Mouse (Mus musculus) layer of hippocampus, adult 8-10 months (tissue): ENCODE results near the gene Ltbp4. TPM values are rescaled to one million over a fixed set of nuclear protein-coding genes. Genes with fewer than 3 reads are reported as not detected.

Experiments used
- DNase-seq, 2 experiments: peaks; one replicate each; pipeline ENCODE4 v3.0.0; 2022; ENCODE audit warnings: low spot score in 2 of 2
- total RNA-seq, 4 experiments: library from RNA; stranded (reverse); gene quantifications; 2 replicates each; pipeline ENCODE4 v1.2.4; 2022

The Ltbp4 gene
- 10 to 100 TPM; 48.5 to 59.4 (median 57.9) TPM for total RNA-seq

DNA sequence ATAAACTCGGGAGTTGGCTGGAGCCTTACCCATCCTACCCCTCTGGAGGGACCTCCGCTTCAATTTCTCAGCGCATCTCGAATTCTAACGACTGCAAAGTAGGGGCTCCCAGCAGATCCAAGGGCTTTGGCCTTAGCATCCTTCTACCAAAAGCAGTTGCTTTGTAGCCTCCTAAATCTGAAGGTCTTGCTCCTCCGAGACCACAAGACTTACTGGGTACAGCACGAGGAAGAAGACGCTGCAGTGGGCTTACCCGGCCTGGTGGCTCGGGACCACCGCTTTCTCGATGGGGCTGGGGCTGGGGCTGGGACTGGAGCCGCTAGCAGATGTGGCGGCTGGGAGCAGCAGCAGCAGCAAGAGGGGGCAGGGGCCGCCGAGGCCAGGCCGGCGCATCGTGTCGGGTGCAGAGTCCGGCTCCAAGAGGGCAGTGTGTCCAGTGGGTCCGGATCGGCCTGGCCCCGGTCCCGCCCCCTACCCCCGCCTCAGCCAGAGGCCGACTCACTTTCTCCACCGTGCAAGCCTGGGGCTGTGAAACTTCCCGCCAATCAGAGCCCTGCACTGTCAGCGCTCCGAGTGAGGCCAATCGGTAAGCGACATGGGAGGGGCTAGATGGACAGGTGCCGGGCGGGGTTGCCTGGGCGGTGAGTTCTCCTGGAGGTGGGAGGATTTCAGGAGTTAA lies at the start of gene Ltbp4:
TSS of gene Ltbp4 (minus strand) at position 518 of the 679 bp plus-strand sequence.
- DNase-seq: no peak

DNA sequence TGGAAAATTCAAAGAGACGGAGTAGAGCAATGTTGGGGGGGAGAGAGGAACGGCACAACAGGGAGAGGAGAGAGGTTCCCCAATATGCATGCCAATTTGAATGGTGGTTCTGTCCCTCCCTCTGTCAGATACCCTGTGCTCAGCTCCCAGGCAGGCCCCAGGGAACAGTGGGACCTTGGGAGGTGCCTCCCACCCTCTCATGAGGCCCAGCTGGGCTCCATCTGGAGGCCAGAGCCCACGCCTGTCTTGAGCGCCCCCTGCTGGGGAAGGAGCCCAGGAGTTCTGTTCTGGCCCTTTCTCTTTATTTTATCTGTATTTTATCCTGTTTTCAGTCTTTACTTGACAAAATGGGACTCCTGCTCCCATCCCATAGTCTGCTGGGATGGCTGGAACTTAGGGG lies 47.2 kb upstream of the Ltbp4 start:
- DNase-seq: no peak

DNA sequence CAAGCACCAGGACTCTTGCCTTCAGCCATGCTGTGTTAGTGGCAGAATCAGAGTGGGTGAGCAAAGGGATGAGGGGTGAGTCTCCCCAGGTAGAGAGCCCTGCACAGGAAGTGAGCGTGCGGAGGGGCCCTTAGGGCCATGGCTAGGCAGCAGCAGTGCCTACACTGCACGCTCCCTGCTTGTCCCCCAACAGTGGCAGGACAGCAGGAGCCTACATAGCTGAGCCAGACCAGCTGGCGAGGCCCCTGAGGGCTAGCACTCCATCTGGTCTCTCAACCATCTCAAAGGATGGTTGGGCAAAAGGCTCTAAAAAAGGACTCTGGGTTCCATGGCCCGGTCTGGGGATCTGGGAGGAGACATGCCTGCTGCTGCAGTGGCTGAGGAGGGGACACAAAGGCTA lies 46.6 kb upstream of the Ltbp4 start:
- DNase-seq: no peak

DNA sequence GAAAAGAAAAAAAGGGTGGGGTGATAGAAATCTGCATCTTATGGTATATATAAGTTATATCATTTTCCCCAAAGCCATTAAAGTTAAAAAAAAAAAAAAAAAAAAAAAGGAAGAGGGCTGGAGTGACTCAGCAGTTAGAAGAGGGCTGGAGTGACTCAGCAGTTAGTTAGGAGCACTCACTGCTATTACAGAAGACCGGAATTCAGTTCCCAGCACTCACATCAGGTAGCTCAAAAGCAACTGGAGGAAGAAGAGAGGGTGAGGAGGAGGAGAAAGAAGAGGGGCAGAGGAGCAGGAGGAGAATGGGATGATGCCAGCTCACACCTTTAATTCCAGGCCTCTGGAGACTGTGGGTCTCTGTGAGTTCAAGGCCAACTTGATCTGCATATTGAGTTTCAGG lies 45.7 kb upstream of the Ltbp4 start:
- DNase-seq: no peak

DNA sequence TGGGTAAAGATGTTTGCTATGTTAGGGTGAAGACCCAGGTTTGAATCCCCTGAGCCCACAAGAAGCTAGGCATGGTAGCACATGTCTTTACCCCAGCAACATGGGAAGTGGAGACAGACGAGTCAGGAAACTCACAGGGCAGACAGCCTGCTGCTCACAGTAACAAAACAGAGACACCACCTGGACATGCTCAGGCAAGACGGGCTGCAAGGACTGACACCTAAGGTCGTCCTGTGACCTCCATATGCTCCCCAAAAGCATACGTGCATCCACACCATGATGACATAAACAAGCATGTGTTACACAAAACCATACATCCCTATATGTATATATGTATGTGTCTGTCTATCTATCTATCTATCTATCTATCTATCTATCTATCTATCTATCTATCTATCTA lies 44.1 kb upstream of the Ltbp4 start:
- DNase-seq: no peak

DNA sequence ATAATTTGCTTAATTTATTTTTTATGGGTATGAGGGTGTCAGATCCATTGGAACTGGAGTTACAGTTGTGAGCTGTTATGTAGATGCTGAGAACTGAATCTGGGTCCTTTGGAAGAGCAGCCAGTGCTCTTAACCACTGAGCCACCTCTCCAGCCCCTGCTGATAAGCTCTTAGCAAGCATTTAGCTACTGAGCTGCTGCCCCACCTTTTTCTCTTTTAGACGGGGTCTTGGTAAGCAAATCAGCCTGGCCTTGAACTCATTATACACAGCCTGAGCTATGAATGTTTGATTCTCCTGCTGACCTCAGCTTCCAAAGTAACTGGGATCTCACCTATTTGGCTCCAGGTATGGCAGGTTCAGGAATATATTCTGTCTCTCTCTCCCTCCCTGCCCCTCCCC lies 43.5 kb upstream of the Ltbp4 start:
- DNase-seq: no peak

DNA sequence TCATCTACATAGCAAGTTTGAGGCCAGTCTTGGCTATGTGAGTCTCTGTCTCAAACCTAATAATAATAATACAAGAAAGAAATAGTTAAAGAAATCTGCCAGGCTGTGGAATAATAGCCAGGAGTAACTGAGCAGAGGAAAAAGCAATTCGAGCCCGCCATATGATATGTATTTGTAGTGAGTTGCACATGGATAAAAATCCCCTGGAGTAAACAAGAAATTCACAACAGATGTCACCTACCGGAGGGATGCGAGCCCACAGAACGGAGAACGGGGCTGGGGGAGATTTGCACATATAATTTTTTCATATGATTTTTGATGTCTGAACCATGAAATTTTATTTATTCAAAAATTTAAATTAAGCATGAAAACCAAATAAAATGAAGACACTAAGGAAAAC lies 42.3 kb upstream of the Ltbp4 start:
- DNase-seq: no peak

DNA sequence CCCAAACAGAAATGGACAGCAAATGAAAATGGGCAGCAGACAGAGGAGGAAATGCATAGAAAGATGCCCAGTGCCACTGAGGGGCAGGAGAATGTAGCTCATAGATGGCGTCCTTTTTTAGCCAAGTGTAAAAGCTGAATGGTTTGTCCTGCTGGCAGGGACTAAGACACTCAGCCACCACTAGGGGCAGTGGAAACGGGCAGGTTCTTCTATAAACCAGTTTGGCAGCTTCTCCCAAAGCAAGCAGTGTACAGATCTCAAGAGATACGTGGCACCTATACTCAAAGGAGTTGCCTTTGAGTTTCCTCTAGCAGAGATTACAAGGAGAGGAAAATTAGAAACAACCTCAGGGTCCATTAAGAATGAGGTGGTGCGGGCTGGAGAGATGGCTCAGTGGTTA lies 40.9 kb upstream of the Ltbp4 start:
- no peak for DNase-seq

DNA sequence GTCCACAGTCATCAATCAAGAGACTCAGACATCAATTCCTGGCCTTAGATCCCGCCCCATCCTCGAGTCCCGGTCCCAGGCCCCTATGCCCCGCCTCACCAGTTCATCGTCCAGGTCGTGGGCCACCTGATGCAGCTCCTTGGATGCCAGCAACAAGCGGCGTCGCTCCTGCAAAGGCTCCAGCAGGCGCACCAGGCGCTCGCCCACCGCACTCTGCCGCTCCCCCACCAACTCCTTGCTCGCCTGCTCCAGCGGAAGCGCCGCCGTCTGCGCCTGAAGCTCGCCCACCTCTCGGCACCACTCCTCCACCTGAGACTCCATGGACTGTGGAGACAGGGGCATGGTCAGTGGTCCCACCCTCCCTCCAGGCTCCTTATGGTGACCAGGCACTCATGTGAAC lies 37.8 kb upstream of the Ltbp4 start:
- DNase-seq: no peak

DNA sequence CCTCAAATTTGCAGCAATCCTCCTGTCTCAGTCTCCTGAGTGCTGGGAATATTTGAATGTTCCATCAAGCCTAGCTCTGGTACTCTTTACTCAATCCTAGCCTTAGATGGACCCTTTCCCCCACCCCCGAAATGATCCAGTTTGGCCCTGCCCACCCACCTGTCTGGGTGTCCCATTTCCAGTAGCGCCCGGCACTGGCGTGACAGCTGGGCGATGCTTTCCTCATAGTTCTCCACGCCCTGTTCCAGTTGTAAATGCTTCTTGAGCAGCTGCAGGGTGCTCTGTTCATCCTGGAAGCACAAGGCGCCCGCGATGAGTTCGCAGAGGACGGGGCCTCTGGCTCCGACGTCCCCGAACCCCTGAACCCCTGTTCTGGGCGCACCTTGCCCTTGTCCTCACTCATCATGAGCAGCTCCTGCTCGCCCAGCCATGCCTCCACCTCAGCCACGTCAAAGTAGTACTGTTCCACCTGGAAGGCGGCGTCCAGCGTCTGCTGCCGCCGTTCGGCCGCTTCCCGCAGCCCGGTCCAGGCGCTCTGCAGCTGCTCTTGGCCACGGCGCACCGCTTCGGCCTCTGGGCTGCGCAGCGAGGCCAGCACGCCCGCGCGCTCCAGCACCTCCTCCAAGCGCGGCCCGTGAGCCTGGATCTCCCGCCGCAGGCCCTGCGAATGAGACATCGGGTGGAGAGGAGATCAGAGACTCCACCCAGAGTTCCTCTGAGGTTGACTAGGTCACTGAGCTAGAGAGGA lies 34.4 kb upstream of the Ltbp4 start:
- DNase-seq: no peak

DNA sequence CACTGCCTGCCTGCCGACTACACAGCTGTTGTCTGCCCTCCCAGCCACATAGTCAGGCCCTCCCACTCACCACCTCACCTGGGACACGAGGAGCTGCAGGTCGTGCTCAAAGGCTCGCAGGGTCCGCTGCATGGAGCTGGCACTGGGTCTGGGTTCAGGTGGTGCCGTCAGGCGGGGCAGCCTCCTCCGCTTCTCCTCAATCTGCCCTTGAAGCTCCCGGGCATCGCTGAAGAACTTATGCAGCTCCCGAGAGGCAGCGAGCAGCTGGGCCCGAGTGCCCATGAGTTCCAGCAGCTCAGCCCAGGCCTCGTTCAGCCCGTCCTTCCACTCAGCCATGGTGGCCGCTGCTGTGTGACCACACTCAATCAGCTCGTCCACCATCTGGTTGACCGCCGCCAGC lies 31.6 kb upstream of the Ltbp4 start:
- no peak for DNase-seq

DNA sequence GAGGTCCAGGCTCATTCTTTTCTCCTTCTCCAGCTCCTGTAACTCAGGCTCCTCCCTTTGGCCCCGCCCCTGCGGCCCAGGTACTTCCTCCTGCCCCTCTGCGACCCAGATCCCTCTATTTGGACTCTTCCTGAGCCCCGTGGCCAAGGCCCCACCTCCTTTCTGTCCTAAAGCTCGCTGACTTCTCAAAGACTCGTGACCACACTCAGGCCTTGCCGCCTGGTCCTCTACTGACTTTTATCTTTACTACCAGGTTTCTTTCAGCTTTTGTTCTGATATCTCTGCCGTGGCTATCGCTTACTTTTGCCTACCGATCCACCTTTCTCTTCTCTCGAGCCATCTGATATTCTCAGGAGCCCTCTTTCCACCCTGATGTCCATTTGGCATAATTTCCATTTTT lies 30.5 kb upstream of the Ltbp4 start:
- DNase-seq: no peak

DNA sequence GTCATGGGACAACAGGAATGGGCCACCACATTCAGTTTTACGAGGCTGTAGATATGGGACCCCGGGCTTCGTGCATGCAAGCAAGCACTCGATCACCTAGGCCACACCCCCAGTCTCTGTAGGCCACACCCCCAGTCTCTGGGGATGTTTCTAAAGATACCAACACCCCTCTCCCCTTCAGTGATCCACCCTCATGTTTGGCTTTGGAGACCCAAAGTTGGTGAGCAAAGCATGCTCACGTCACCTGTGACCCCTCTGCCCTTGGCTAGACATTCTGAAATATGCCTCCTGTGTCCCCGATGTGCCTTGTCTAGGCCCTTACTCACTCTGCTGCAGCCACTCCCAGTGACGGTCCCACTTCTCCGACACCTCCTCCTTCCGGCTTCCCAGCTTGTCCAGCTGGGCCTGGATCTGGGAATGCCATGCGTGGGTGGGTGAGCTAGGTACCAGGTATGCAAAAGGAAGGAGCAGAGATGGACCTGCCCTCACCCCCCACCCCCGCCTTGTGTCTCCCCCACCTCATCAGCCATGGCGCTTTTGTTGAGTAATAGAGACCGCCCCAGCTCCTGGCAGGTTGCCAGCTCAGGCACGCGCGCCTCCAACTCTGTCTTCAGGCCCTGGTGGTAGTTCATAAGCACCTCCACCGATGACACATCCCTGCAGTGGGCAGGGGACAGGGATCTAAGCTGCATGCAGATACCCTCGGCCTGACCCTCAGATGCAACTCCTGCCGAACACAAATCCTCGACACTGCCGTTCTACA lies 28.8 kb upstream of the Ltbp4 start:
- no peak for DNase-seq

DNA sequence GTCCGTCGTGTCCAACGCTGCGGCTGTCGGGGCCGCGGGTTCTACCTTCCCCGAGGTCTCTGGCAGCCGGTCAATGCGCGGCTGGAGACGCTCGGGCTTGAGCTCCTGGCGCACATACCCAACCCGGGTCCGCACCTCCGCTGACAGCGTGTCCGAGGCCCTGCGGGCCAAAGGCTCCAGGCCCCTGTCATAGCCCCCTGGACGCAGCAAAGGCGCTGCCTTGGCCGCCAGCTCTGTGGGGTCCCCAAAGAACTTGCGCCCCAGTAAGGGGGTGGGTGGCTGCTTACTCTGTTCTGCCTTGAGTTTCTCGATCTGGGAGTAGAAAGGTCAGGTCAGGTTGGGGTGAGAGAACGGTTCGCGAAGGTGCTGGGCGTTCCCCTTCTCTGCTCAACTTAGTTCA lies 26.9 kb upstream of the Ltbp4 start:
- DNase-seq: no peak

DNA sequence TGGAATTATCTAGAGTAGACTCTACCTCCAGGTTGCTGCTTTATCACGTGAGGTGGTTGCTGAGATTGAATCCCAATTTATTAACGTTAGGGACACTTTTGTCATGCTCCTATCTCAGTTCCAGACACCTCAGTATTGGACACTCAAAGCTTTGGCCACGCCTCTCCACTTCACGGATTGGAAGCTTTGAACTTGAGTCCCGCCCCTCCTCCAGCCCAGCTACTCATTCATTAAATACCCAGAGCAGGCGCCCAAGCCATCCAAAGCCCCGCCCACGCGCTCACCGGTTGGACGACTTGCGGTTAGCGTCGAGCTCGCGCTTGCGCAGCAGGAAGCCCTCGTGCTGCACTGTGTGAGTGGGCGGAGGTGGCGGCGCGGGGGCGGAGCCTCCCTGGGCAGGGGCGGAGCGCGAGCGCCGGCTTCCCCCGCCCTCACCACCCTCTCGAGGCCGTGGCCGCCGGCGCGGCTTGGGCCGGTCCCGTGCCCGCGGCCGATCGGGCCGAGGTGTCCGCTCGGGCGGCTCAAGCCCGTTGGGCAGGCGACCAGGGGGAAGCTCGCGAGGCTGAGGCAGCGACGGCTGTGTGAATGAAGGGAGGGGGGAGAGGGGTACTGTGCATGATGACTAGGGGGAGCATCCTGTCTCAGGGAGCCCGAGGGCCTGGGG lies 23.9 kb upstream of the Ltbp4 start:
- DNase-seq: peak; percentile 98 to 99

DNA sequence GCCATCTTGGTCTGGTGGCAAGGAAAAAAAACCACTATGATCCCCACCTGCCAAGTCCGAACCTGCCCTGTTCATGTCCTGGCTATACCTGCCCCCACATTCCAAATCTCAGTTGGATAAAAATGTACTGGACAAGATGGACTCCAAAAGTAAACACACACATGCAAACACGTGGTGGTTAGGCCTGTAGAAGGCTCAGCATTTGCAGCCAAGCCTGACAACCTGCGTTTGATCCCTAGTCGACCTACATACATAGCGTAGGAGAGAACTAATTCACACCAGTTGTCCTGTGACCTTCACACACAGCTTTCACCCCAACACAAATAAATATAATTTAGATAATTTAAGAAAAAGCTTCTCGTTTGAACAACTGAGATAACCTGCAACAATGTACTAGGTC lies 23.3 kb upstream of the Ltbp4 start:
- DNase-seq: no peak

DNA sequence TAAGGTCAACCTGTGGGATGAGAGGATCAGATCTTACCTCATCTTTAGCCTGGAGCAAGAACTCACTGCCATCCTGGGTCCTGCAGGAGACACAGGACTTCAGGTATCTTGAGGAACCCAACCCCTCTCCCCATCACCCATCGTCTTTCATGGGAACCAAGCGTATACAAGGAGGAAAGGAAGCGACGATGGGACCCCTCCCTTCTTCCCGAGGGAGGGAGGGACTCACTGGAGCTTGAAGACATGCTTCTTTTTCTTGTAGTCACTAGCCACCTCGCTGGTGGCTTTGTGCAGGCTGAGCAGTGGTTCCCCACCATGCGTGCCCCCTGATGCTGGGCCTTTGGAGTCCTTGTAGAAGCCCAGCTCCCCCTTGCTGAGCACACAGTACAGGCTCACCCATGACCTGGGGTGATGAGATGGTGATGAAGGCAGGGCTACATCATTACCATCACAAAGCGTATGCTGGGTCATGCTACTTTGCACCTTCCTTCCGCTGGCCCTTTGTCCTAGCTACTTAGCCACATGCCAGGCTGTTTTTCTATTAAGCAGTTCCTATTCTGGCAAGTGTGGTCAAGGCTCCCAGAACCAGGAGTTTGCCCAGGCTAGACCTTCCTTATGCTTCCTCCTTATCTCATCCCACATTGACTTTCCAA lies 22.3 kb upstream of the Ltbp4 start:
- no peak for DNase-seq

DNA sequence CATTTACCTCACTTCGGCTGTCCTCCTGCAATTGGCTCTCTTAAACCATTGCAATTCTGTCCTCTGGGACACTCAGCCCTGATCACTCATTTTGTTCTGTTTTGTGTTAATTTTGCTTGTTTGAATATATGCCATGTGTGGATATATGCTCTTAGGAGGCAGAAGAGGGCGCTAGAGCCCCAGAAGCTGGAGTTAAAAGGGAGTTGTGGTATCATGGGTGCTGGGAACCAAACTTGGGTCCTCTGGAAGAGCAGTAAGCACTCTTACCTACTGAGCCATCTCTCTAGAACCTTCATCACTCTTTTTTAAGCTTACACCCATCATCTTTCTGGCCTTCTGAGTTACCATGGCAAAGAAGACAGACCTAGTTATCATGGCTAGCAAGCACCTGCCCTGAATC lies 21.7 kb upstream of the Ltbp4 start:
- no peak for DNase-seq

DNA sequence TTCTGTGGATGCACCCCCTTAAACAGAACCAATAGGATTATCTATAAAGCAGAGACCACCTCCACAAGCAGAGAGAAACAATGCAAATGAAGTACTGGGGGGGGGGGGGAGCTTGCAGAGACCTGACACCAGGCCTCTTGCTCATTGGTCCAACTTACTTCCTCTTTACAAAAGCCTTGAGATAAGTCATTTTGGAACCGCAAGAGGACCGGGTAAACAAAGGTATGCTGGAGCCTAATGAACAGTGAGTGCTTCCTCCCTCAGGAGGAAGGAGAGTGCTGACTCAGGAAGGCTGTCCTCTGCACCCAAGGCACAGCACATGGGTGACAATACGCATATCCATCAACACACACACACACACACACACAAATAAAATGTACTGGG lies 20.1 kb upstream of the Ltbp4 start:
- no peak for DNase-seq

DNA sequence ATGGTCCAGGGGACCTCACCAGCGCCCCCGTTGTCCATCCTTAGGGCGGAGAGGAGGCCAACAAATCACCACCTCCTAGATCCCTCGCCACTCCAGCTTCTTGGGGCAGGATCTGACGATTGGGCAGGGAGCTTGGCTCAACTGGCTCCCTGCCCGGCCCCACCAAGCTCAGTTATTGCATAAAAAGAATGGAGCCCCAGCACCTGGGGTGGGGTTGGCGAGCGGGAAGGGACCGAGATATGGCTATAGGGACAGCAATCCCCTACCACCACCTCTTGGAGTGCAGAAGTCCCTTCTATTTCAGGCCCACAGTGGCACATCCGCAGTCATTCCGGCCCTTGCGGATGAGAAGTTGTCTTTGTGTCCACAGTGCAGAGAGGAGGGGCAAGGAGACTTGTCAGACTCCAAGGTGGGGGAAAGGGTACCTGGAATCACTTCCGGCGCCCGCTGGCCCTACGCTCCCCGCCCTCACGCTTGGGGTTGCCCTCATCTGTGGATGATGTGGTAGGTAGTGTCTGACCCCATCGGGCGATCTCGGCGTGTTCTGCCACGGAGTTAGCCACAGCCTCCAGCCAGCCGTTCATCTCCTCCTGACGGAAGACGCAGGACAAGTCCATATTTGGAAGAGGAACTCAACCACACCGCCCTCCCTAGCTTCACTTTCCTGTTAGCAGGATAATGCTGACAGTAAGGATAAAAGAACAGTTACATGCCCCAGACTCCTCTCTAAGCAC lies 19.5 kb upstream of the Ltbp4 start, which contains the start of gene Gm20479:
TSS of gene Gm20479 (minus strand) at position 559 of the 734 bp plus-strand sequence.
- no peak for DNase-seq

DNA sequence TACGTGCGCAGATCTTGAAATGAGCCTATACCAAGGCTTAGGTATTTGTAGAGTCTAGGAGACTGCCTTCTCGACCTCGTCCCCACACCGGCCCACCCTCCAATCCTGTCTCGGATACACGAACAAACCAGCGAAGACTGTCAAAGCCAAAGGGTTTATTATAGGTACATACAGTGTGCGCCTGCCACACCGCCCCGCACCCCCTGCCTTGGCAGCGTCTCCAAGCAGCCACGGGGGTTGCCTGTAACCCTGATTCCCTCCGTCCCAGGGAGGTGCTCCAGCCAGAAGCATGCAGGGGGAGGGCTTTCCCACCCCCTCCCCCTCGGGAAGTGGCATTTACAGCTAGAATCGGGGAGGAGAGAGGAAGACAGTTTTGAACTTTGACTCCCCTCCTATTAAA lies 18.8 kb upstream of the Ltbp4 start:
- DNase-seq: no peak
